Mouse (Mus musculus) olfactory bulb, adult 2 months (tissue): ENCODE measurements around the gene Gm21905.

Source experiments
- CTCF ChIP-seq: fragments of 200-500 bp; IDR thresholded peaks from 2 replicates; pipeline ENCODE4 v1.5.1; 2012; ENCODE audit warnings: low read depth, mild to moderate bottlenecking, low read length, moderate library complexity; ENCODE audit not compliant: insufficient read depth
- POLR2A ChIP-seq: fragments of 200-500 bp; IDR thresholded peaks from 2 replicates; pipeline ENCODE4 v1.6.1; 2012; ENCODE audit warnings: mild to moderate bottlenecking, low read depth, low read length, moderate library complexity; ENCODE audit not compliant: insufficient read depth

DNA sequence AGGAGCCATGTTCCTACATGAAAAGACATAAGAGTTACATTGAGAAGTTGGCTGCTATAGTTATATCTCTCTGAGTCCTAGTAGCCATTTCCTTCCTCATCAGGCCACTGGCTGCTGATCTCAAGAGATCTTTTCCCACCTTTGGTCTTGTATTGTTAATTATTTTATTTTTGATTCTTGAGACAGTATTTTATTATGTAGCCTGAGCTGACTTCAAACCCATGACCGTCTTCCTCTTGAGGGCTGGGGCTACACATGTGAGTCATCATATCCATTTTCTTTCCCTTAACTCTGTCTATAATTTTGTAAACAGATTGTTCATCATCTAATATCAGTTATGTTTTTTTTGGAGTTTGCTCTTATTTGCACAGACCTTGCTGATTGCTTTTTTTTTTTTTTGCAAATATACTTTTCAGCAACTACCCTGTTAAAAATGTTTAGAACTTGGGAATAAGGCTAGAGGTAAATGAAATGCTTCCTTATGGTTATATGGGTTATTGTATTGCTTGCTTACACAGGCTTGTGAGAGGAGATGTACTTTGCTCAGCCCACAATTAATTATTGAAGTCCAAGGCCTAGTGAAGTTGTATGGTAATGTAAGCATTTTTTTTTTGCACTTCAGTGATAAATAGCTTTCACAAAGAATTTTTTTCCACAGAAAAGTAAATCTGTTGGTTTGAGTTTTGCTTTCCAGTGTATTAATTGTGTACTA, 2.0 kb downstream of the Gm21905 start:
- TF ChIP-seq POLR2A (no peak), CTCF (no peak)
